Mouse (Mus musculus) testis, adult 2 months (tissue): ENCODE measurements around the gene Rif1.

Experiments used
- CTCF ChIP-seq: fragments of 200-500 bp; IDR thresholded peaks from 2 replicates; pipeline ENCODE4 v1.5.1; 2012; ENCODE audit warnings: low read depth, mild to moderate bottlenecking, inconsistent platforms, low read length, moderate library complexity; ENCODE audit not compliant: control insufficient read depth, insufficient read depth, insufficient replicate concordance
- POLR2A ChIP-seq: fragments of 200-500 bp; IDR thresholded peaks from 2 replicates; pipeline ENCODE4 v1.6.1; 2012; ENCODE audit warnings: low read depth, mild to moderate bottlenecking, inconsistent platforms, low read length, moderate library complexity; ENCODE audit not compliant: control insufficient read depth

- TF ChIP-seq CTCF, result no peak
- TF ChIP-seq POLR2A, result no peak
Measured at GRCm38 (mm10) chr2:52053502-52053901, 19.1 kb upstream of the Rif1 start.
